Mouse (Mus musculus): ENCODE results near the gene Hlf.

DNA sequence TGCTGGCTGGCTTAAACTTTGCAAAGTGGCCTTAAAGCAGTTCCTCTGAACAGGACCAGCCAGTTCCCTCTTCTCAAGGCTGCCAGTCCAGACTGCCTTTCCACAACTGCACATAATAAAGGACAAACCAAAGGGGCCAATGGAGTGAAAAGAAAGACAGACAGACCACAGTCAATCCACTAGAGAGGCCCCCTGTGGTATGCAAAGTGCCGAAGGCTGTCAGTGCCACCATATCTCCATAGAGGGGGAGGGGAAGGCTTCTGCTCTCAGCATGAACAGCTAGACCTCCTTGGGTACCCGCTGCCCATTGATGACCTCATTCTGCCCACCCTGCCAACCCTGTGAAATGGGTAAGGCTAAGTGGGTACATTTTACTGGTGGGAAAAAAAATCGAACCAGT is 34.7 kb downstream of the Hlf start:
- no peak for TF ChIP-seq CTCF (conservative IDR thresholded peaks at IDR 0.05; ENCODE audit: low read length)
- TF ChIP-seq NANOG (IDR thresholded peaks at IDR 0.05; ENCODE audit: borderline replicate concordance, low read length) = no peak

Measured in E14TG2a.4 (cell line).